Comparison of ENCODE assay signal across 8 mouse cellular contexts in genomic region chr13:49247740-49248466, GRCm38 (mm10). TPM values are rescaled to one million over a fixed set of nuclear protein-coding genes. Genes with fewer than 3 reads are reported as not detected.
DNase-seq lines count a peak whose midpoint lies in the region; ATAC-seq and TF ChIP-seq lines count a peak whose summit lies in the region.

No protein-coding gene starts in this region.

- peak; percentile 59 for ATAC-seq in liver, embryonic 14.5 days (ENCODE audit: insufficient read depth)
- ATAC-seq in neural tube, embryonic 13.5 days (ENCODE audit: low read depth) = peak; percentile 49

- peak overlapping the region; percentile 67 for H3K4me2 ChIP-seq in liver, embryonic 14.5 days (ENCODE audit: low read depth)
- H3K4me2 ChIP-seq in neural tube, embryonic 13.5 days = peak overlapping the region; percentile 61

- intact Hi-C loops in heart, adult 2 months (cut with DNase I) = no loop called here

- no peaks in the 10 kb centered on the region; the same call in 1 of the 2 replicates for H3K4me1 ChIP-seq in heart, adult 2 months (ENCODE audit: control insufficient read depth, insufficient read depth, low read length)
- H3K4me1 ChIP-seq in embryonic facial prominence, embryonic 10.5 days = peaks cover 30% of the 10 kb centered on the region
- peaks cover 0 to 18% of the 10 kb centered on the region in 2 experiments for H3K4me1 ChIP-seq in liver, embryonic 14.5 days (replicated peaks; ENCODE audit: control insufficient read depth in 2 of 2, insufficient read depth in 2 of 2, low read length in 1 of 2)
- H3K4me1 ChIP-seq in neural tube, embryonic 13.5 days (replicated peaks) = peaks cover 12% of the 10 kb centered on the region

- no peak for TF ChIP-seq EP300 in heart, adult 2 months (IDR thresholded peaks at IDR 0.05; ENCODE audit: insufficient read depth, low read depth, low read length)
- no peak for TF ChIP-seq EP300 in liver, embryonic 14.5 days (IDR thresholded peaks at IDR 0.05; ENCODE audit: low read depth)

- H3K27ac ChIP-seq in heart, adult 2 months = no peak overlapping the region
- peak overlapping the region; percentile 31 for H3K27ac ChIP-seq in embryonic facial prominence, embryonic 10.5 days (replicated peaks)
- no peak overlapping the region for H3K27ac ChIP-seq in liver, embryonic 14.5 days
- no peak overlapping the region for H3K27ac ChIP-seq in neural tube, embryonic 13.5 days (replicated peaks)

- no peaks in the 10 kb centered on the region for H3K9me3 ChIP-seq in embryonic facial prominence, embryonic 10.5 days
- H3K9me3 ChIP-seq in liver, embryonic 14.5 days (ENCODE audit: control insufficient read depth, low read length) = no peaks in the 10 kb centered on the region
- no peaks in the 10 kb centered on the region for H3K9me3 ChIP-seq in neural tube, embryonic 13.5 days

- TF ChIP-seq CTCF in heart, adult 2 months (IDR thresholded peaks at IDR 0.05) = no peak
- TF ChIP-seq CTCF in liver, embryonic 14.5 days (IDR thresholded peaks at IDR 0.05; ENCODE audit: low read depth) = no peak

- peak overlapping the region; percentile 38 for H3K4me3 ChIP-seq in heart, adult 2 months
- H3K4me3 ChIP-seq in embryonic facial prominence, embryonic 10.5 days = peak overlapping the region; percentile 61
- H3K4me3 ChIP-seq in liver, embryonic 14.5 days (ENCODE audit: insufficient read depth in 1 of 2, low read depth in 2 of 2, low read length in 2 of 2) = peak overlapping the region; percentile 22 to 43
- H3K4me3 ChIP-seq in neural tube, embryonic 13.5 days = peak overlapping the region; percentile 37

- 4% methylated on average over 58 of the region's 58 CpGs for WGBS in heart, adult 2 months
- WGBS in embryonic facial prominence, embryonic 10.5 days = 2% methylated on average over 58 of the region's 58 CpGs
- WGBS in liver, embryonic 14.5 days (ENCODE audit: insufficient replicate concordance) = 1% methylated on average over 58 of the region's 58 CpGs
- 2% methylated on average over 58 of the region's 58 CpGs for WGBS in neural tube, embryonic 13.5 days

- H3K27me3 ChIP-seq in heart, adult 2 months (ENCODE audit: control insufficient read depth, insufficient read depth, low read length) = peaks cover 6% of the 10 kb centered on the region
- H3K27me3 ChIP-seq in embryonic facial prominence, embryonic 10.5 days (replicated peaks; ENCODE audit: low read depth, poor library complexity, severe bottlenecking) = peaks cover 74% of the 10 kb centered on the region
- H3K27me3 ChIP-seq in liver, embryonic 14.5 days (ENCODE audit: control insufficient read depth, insufficient read depth, low read length) = peaks cover 15% of the 10 kb centered on the region
- H3K27me3 ChIP-seq in neural tube, embryonic 13.5 days = peaks cover 43% of the 10 kb centered on the region

- H3K9ac ChIP-seq in heart, adult 2 months (ENCODE audit: low read depth, low read length) = peak overlapping the region; percentile 51; the same call in 1 of the 2 replicates
- no peak overlapping the region for H3K9ac ChIP-seq in liver, embryonic 14.5 days (replicated peaks)
- H3K9ac ChIP-seq in neural tube, embryonic 13.5 days = peak overlapping the region; percentile 44; the same call in 1 of the 2 replicates

- TF ChIP-seq POLR2A in heart, adult 2 months (IDR thresholded peaks at IDR 0.05; ENCODE audit: insufficient read depth, low read depth, low read length) = 0 out of 2 replicates have a peak, but pooled peaks have one; percentile 25

- peak in 1 of 2 experiments; percentile 38 for DNase-seq in heart, adult 2 months
- no peak for DNase-seq in heart, adult 11 months
- peak; percentile 72 for DNase-seq in embryonic facial prominence, embryonic 10.5 days (ENCODE audit: low spot score)
- DNase-seq in induced T-regulatory cell, adult 2 months (ENCODE audit: low read depth) = peak; percentile 88
- peak in 1 of 3 experiments; percentile 32 for DNase-seq in liver, embryonic 14.5 days (ENCODE audit: low read depth in 3 of 3, low spot score in 3 of 3)
- peak; percentile 61 for DNase-seq in thymus, postnatal 25 days
- no peak for DNase-seq in layer of hippocampus, postnatal 36 days

- H3K36me3 ChIP-seq in heart, adult 2 months (ENCODE audit: control insufficient read depth, insufficient read depth, low read length) = no peaks in the 10 kb centered on the region
- no peaks in the 10 kb centered on the region for H3K36me3 ChIP-seq in embryonic facial prominence, embryonic 10.5 days (replicated peaks)
- no peaks in the 10 kb centered on the region for H3K36me3 ChIP-seq in liver, embryonic 14.5 days (replicated peaks; ENCODE audit: control insufficient read depth, insufficient read depth, low read depth)
- H3K36me3 ChIP-seq in neural tube, embryonic 13.5 days = no peaks in the 10 kb centered on the region

- no peaks in the 10 kb centered on the region for H3K79me2 ChIP-seq in heart, adult 2 months (replicated peaks; ENCODE audit: control insufficient read depth, insufficient read depth, low read length)

RNA-seq across cellular contexts. Expression of gene Susd3, which starts 0.6 kb away (rescaled TPM):
- total RNA-seq in heart, adult 2 months (2021) = under 1 TPM; 0.32 to 0.63 TPM
- 1.1 and 1.4 TPM in 2 replicates for polyA plus RNA-seq in heart, adult 2 months (2012; rRNA removed)
- 1.2 and 1.7 TPM in 2 replicates for polyA plus RNA-seq in embryonic facial prominence, embryonic 10.5 days (2016; fragmentation: Nextera tagmentation; extraction: Ambion mirVana)
- polyA plus RNA-seq in liver, embryonic 14.5 days (2012; rRNA removed) = 1.1 and 1.3 TPM in 2 replicates
- polyA plus RNA-seq in liver, embryonic 14.5 days (2014; fragmentation: Nextera tagmentation; extraction: Ambion mirVana) = 1.2 and 1.4 TPM in 2 replicates
- polyA plus RNA-seq in neural tube, embryonic 13.5 days (2015; fragmentation: Nextera tagmentation; extraction: Ambion mirVana) = 0.55 and 1.1 TPM in 2 replicates
- total RNA-seq in layer of hippocampus, postnatal 36 days (2021) = 1 to 10 TPM; 2.5 to 2.6 TPM

RNA-seq across cellular contexts. Expression of gene Card19, which starts 32.1 kb away (rescaled TPM):
- 100 to 1,000 TPM; 138 to 184 TPM for total RNA-seq in heart, adult 2 months (2021)
- 179 and 234 TPM in 2 replicates for polyA plus RNA-seq in heart, adult 2 months (2012; rRNA removed)
- 31.6 and 35.0 TPM in 2 replicates for polyA plus RNA-seq in embryonic facial prominence, embryonic 10.5 days (2016; fragmentation: Nextera tagmentation; extraction: Ambion mirVana)
- 9.8 and 12.6 TPM in 2 replicates for polyA plus RNA-seq in liver, embryonic 14.5 days (2012; rRNA removed)
- 14.3 and 16.2 TPM in 2 replicates for polyA plus RNA-seq in liver, embryonic 14.5 days (2014; fragmentation: Nextera tagmentation; extraction: Ambion mirVana)
- polyA plus RNA-seq in neural tube, embryonic 13.5 days (2015; fragmentation: Nextera tagmentation; extraction: Ambion mirVana) = 35.3 and 47.8 TPM in 2 replicates
- 10 to 100 TPM; 13.9 to 15.0 TPM for total RNA-seq in layer of hippocampus, postnatal 36 days (2021)

Comparison
In these comparisons a context has a peak if more than half of its experiments do, and no peak if none do; other contexts are left out.
1. DNase-seq: peak in embryonic facial prominence, embryonic 10.5 days (single experiment), induced T-regulatory cell, adult 2 months (single experiment) and thymus, postnatal 25 days (single experiment); none in heart, adult 11 months (single experiment) and layer of hippocampus, postnatal 36 days (0 of 2).
2. Peak in every context shown above with its lines, with median percentiles within 50 percentile points of each other: H3K4me3 ChIP-seq.